Mouse (Mus musculus): Measurements from ENCODE around the gene Mxi1.

The Mxi1 gene

GRCm38 (mm10) chr19:53303382-53303781 is 6.9 kb upstream of the Mxi1 start:
- no peak for DNase-seq

GRCm38 (mm10) chr19:53305621-53306020 is 4.7 kb upstream of the Mxi1 start:
- DNase-seq, result no peak

- DNase-seq, result no peak
Measured at GRCm38 (mm10) chr19:53306706-53307105, 3.6 kb upstream of the Mxi1 start.

GRCm38 (mm10) chr19:53307219-53307618 is 3.1 kb upstream of the Mxi1 start:
- DNase-seq, result no peak

GRCm38 (mm10) chr19:53309631-53310030 is 687 bp upstream of the Mxi1 start:
- no peak for DNase-seq

GRCm38 (mm10) chr19:53310771-53311523 is 629 bp downstream of the Mxi1 start:
- DNase-seq, result peak in 1 of 2 experiments; percentile 26

- DNase-seq, result peak in 1 of 2 experiments; percentile 35
Measured at GRCm38 (mm10) chr19:53311524-53312335, 1.4 kb downstream of the Mxi1 start.

GRCm38 (mm10) chr19:53312336-53312871 is 2.1 kb downstream of the Mxi1 start:
- peak in 1 of 2 experiments; percentile 29 for DNase-seq

GRCm38 (mm10) chr19:53312951-53313683 is 2.8 kb downstream of the Mxi1 start:
- DNase-seq, result peak; percentile 30 to 55

GRCm38 (mm10) chr19:53313684-53314443 is 3.5 kb downstream of the Mxi1 start:
- peak; percentile 96 to 99 for DNase-seq

- DNase-seq, result no peak
Measured at GRCm38 (mm10) chr19:53314530-53315208, 4.4 kb downstream of the Mxi1 start.

- no peak for DNase-seq
Measured at GRCm38 (mm10) chr19:53315209-53315654, 4.9 kb downstream of the Mxi1 start.

- no peak for DNase-seq
Measured at GRCm38 (mm10) chr19:53316105-53316504, 5.8 kb downstream of the Mxi1 start.

GRCm38 (mm10) chr19:53316963-53317362 is 6.6 kb downstream of the Mxi1 start:
- DNase-seq, result no peak

- no peak for DNase-seq
Measured at GRCm38 (mm10) chr19:53318143-53319132, 8.1 kb downstream of the Mxi1 start.

GRCm38 (mm10) chr19:53320264-53321110 is 10.2 kb downstream of the Mxi1 start:
- no peak for DNase-seq

GRCm38 (mm10) chr19:53321273-53321672 is 11.0 kb downstream of the Mxi1 start:
- DNase-seq, result no peak

- no peak for DNase-seq
Measured at GRCm38 (mm10) chr19:53322438-53323048, 12.2 kb downstream of the Mxi1 start.

GRCm38 (mm10) chr19:53324866-53325265 is 14.5 kb downstream of the Mxi1 start:
- DNase-seq, result no peak

All from spleen, adult 18-20 months (tissue).